In the genomic region with DNA sequence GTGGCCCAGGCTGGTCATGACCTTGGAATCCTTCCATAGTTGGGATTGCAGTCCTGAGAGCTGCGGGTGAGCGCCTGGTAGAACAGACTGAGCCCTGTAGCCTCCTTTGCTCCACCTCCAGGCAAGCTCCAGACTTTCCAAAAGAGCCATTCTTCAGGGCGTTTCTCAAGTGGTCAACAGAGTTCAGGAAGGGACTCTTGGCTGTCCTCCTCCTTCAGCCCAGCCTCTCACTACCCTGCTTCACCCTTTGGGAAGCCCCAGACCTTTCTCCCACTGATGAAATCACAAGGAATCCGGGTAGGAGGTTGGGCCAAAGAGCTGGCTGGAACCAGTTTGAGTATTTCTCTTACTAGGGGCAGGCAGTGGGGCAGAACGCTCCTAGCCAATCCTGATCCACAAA, we compare ENCODE assay signal across 11 mouse cellular contexts. TPM values are rescaled to one million over a fixed set of nuclear protein-coding genes. Genes with fewer than 3 reads are reported as not detected.
DNase-seq lines count a peak whose midpoint lies in the region; ATAC-seq and TF ChIP-seq lines count a peak whose summit lies in the region.
"Had no signal": no experiment of that assay in that cellular context is flagged by ENCODE, and none has a peak within 500 bp of the region (broad histone marks: within the 10 kb centered on the region; RNA-seq: fewer than 3 reads in every experiment).

No protein-coding gene starts in this region.

- H3K9ac ChIP-seq in forebrain, embryonic 13.5 days = no peak overlapping the region
- H3K9ac ChIP-seq in lung, embryonic 14.5 days = no peak overlapping the region
- H3K9ac ChIP-seq in midbrain, postnatal 0 days (replicated peaks; ENCODE audit: low read length, poor library complexity, severe bottlenecking) = no peak overlapping the region

- 79% methylated on average over 5 of the region's 5 CpGs for WGBS in forebrain, embryonic 10.5 days
- WGBS in forebrain, embryonic 13.5 days = 73% methylated on average over 5 of the region's 5 CpGs
- WGBS in lung, embryonic 14.5 days = 53% methylated on average over 5 of the region's 5 CpGs
- 80% methylated on average over 5 of the region's 5 CpGs for WGBS in midbrain, postnatal 0 days

- peaks cover 6% of the 10 kb centered on the region for H3K9me3 ChIP-seq in forebrain, embryonic 10.5 days
- no peaks in the 10 kb centered on the region for H3K9me3 ChIP-seq in forebrain, embryonic 13.5 days (replicated peaks)
- no peaks in the 10 kb centered on the region for H3K9me3 ChIP-seq in lung, embryonic 14.5 days (ENCODE audit: low read depth, low read length)
- no peaks in the 10 kb centered on the region for H3K9me3 ChIP-seq in midbrain, postnatal 0 days (ENCODE audit: low read length)
- H3K9me3 ChIP-seq: hindbrain, embryonic 13.5 days had no signal

- no peak for ATAC-seq in forebrain, embryonic 13.5 days
- no peak for ATAC-seq in lung, embryonic 14.5 days (ENCODE audit: insufficient read depth)
- no peak for ATAC-seq in cerebellum, adult (ENCODE audit: insufficient number of reproducible peaks, low FRiP score, low TSS enrichment)
- ATAC-seq in midbrain, postnatal 0 days (ENCODE audit: low FRiP score) = no peak

- no peak for TF ChIP-seq CTCF in lung, embryonic 14.5 days (IDR thresholded peaks at IDR 0.05; ENCODE audit: low read depth)
- TF ChIP-seq CTCF in midbrain, postnatal 0 days (IDR thresholded peaks at IDR 0.05) = no peak

- intact Hi-C loops in heart, postnatal 36 days (cut with DNase I) = loop anchor here (2.0 kb wide), 2 partner anchors 29 to 33 kb away; no protein-coding TSS in a partner anchor

- H3K27ac ChIP-seq in forebrain, embryonic 10.5 days = peak overlapping the region; percentile 91; the same call in 1 of the 2 replicates
- H3K27ac ChIP-seq in forebrain, embryonic 13.5 days = no peak overlapping the region
- no peak overlapping the region for H3K27ac ChIP-seq in lung, embryonic 14.5 days (ENCODE audit: low read depth)
- H3K27ac ChIP-seq in midbrain, postnatal 0 days (ENCODE audit: low read depth, low read length) = no peak overlapping the region
- H3K27ac ChIP-seq: hindbrain, embryonic 13.5 days had no signal

- H3K36me3 ChIP-seq in forebrain, embryonic 10.5 days (replicated peaks) = peaks cover 7% of the 10 kb centered on the region
- no peaks in the 10 kb centered on the region for H3K36me3 ChIP-seq in forebrain, embryonic 13.5 days (ENCODE audit: poor library complexity, severe bottlenecking)
- no peaks in the 10 kb centered on the region for H3K36me3 ChIP-seq in lung, embryonic 14.5 days (ENCODE audit: insufficient read depth)
- no peaks in the 10 kb centered on the region for H3K36me3 ChIP-seq in midbrain, postnatal 0 days (ENCODE audit: insufficient read depth, low read length)
- H3K36me3 ChIP-seq: hindbrain, embryonic 13.5 days had no signal

- DNase-seq in forebrain, embryonic 10.5 days (ENCODE audit: extremely low spot score, low spot score) = no peak
- peak; percentile 82 for DNase-seq in R1 (ENCODE audit: low read depth, low spot score)
- peak; percentile 41 to 52 for DNase-seq in heart, postnatal 36 days
- peak; percentile 25 for DNase-seq in lung, embryonic 14.5 days
- no peak for DNase-seq in midbrain, postnatal 0 days (ENCODE audit: low spot score)
- no peak for DNase-seq in frontal cortex, postnatal 14 days (ENCODE audit: low spot score in 2 of 2)
- DNase-seq: B cell, adult 2 months had no signal

- H3K4me1 ChIP-seq in forebrain, embryonic 10.5 days = peaks cover 41% of the 10 kb centered on the region
- peaks cover 44% of the 10 kb centered on the region for H3K4me1 ChIP-seq in forebrain, embryonic 13.5 days
- H3K4me1 ChIP-seq in lung, embryonic 14.5 days (ENCODE audit: insufficient read depth) = peaks cover 10% of the 10 kb centered on the region
- H3K4me1 ChIP-seq in midbrain, postnatal 0 days (ENCODE audit: insufficient read depth, low read length) = no peaks in the 10 kb centered on the region

- no peak overlapping the region for H3K4me3 ChIP-seq in forebrain, embryonic 10.5 days
- no peak overlapping the region for H3K4me3 ChIP-seq in forebrain, embryonic 13.5 days
- H3K4me3 ChIP-seq in lung, embryonic 14.5 days (ENCODE audit: low read depth, low read length) = no peak overlapping the region
- H3K4me3 ChIP-seq in midbrain, postnatal 0 days (ENCODE audit: low read depth, low read length) = no peak overlapping the region

- H3K4me2 ChIP-seq in forebrain, embryonic 13.5 days = no peak overlapping the region
- no peak overlapping the region for H3K4me2 ChIP-seq in lung, embryonic 14.5 days
- H3K4me2 ChIP-seq in midbrain, postnatal 0 days (ENCODE audit: low read depth, low read length, poor library complexity, severe bottlenecking) = no peak overlapping the region

- H3K27me3 ChIP-seq in forebrain, embryonic 10.5 days (ENCODE audit: poor library complexity, severe bottlenecking) = no peaks in the 10 kb centered on the region
- H3K27me3 ChIP-seq in forebrain, embryonic 13.5 days = peaks cover 3% of the 10 kb centered on the region; the same call in 1 of the 2 replicates
- H3K27me3 ChIP-seq in lung, embryonic 14.5 days (ENCODE audit: insufficient read depth, low read length) = no peaks in the 10 kb centered on the region
- H3K27me3 ChIP-seq in midbrain, postnatal 0 days (ENCODE audit: insufficient read depth, low read length) = no peaks in the 10 kb centered on the region

RNA-seq across cellular contexts. Expression of a gene that starts 1.1 kb away (rescaled TPM):
- 44.3 and 46.2 TPM in 2 replicates for polyA plus RNA-seq in forebrain, embryonic 10.5 days (2016; fragmentation: Nextera tagmentation; extraction: Ambion mirVana)
- polyA plus RNA-seq in forebrain, embryonic 13.5 days (2015; fragmentation: Nextera tagmentation; extraction: Ambion mirVana) = 16.0 and 17.1 TPM in 2 replicates
- total RNA-seq in heart, postnatal 36 days (2021) = 10 to 100 TPM; 21.3 to 22.8 TPM
- polyA plus RNA-seq in lung, embryonic 14.5 days (2014; fragmentation: Nextera tagmentation; extraction: Ambion mirVana) = 32.6 and 35.7 TPM in 2 replicates
- 15.2 and 20.1 TPM in 2 replicates for total RNA-seq in midbrain, postnatal 0 days (2014; rRNA removed)
- polyA plus RNA-seq in midbrain, postnatal 0 days (2015; fragmentation: Nextera tagmentation; extraction: Ambion mirVana) = 8.9 and 9.2 TPM in 2 replicates

RNA-seq across cellular contexts. Expression of a gene that starts 35.6 kb away (rescaled TPM):
- polyA plus RNA-seq in forebrain, embryonic 10.5 days (2016; fragmentation: Nextera tagmentation; extraction: Ambion mirVana) = 120 and 122 TPM in 2 replicates
- polyA plus RNA-seq in forebrain, embryonic 13.5 days (2015; fragmentation: Nextera tagmentation; extraction: Ambion mirVana) = 147 and 164 TPM in 2 replicates
- 10 to 100 TPM; 54.1 to 61.3 TPM for total RNA-seq in heart, postnatal 36 days (2021)
- polyA plus RNA-seq in lung, embryonic 14.5 days (2014; fragmentation: Nextera tagmentation; extraction: Ambion mirVana) = 117 and 134 TPM in 2 replicates
- 252 and 291 TPM in 2 replicates for total RNA-seq in midbrain, postnatal 0 days (2014; rRNA removed)
- polyA plus RNA-seq in midbrain, postnatal 0 days (2015; fragmentation: Nextera tagmentation; extraction: Ambion mirVana) = 156 and 165 TPM in 2 replicates

RNA-seq across cellular contexts. Expression of a gene that starts 36.5 kb away (rescaled TPM):
- polyA plus RNA-seq in forebrain, embryonic 10.5 days (2016; fragmentation: Nextera tagmentation; extraction: Ambion mirVana) = 26.3 and 27.2 TPM in 2 replicates
- polyA plus RNA-seq in forebrain, embryonic 13.5 days (2015; fragmentation: Nextera tagmentation; extraction: Ambion mirVana) = 24.0 and 28.0 TPM in 2 replicates
- total RNA-seq in heart, postnatal 36 days (2021) = 10 to 100 TPM; 47.2 to 49.1 TPM
- 27.7 and 31.9 TPM in 2 replicates for polyA plus RNA-seq in lung, embryonic 14.5 days (2014; fragmentation: Nextera tagmentation; extraction: Ambion mirVana)
- 81.4 and 85.9 TPM in 2 replicates for total RNA-seq in midbrain, postnatal 0 days (2014; rRNA removed)
- 50.0 and 53.5 TPM in 2 replicates for polyA plus RNA-seq in midbrain, postnatal 0 days (2015; fragmentation: Nextera tagmentation; extraction: Ambion mirVana)

RNA-seq across cellular contexts. Expression of a gene that starts 41.9 kb away (rescaled TPM):
- polyA plus RNA-seq in forebrain, embryonic 10.5 days (2016; fragmentation: Nextera tagmentation; extraction: Ambion mirVana) = 249 and 254 TPM in 2 replicates
- polyA plus RNA-seq in forebrain, embryonic 13.5 days (2015; fragmentation: Nextera tagmentation; extraction: Ambion mirVana) = 328 and 333 TPM in 2 replicates
- 10 to 100 TPM; 80.0 to 81.8 TPM for total RNA-seq in heart, postnatal 36 days (2021)
- polyA plus RNA-seq in lung, embryonic 14.5 days (2014; fragmentation: Nextera tagmentation; extraction: Ambion mirVana) = 287 and 295 TPM in 2 replicates
- total RNA-seq in midbrain, postnatal 0 days (2014; rRNA removed) = 516 and 573 TPM in 2 replicates
- 556 and 589 TPM in 2 replicates for polyA plus RNA-seq in midbrain, postnatal 0 days (2015; fragmentation: Nextera tagmentation; extraction: Ambion mirVana)

RNA-seq across cellular contexts. Expression of a gene that starts 58.3 kb away (rescaled TPM):
- not detected in 2 replicates for polyA plus RNA-seq in forebrain, embryonic 10.5 days (2016; fragmentation: Nextera tagmentation; extraction: Ambion mirVana)
- not detected in 2 replicates for polyA plus RNA-seq in forebrain, embryonic 13.5 days (2015; fragmentation: Nextera tagmentation; extraction: Ambion mirVana)
- not detected for total RNA-seq in heart, postnatal 36 days (2021)
- polyA plus RNA-seq in lung, embryonic 14.5 days (2014; fragmentation: Nextera tagmentation; extraction: Ambion mirVana) = not detected in 2 replicates
- total RNA-seq in midbrain, postnatal 0 days (2014; rRNA removed) = not detected in 2 replicates
- 0.21 and 0.39 TPM in 2 replicates for polyA plus RNA-seq in midbrain, postnatal 0 days (2015; fragmentation: Nextera tagmentation; extraction: Ambion mirVana)
- polyA plus RNA-seq: hindbrain, embryonic 13.5 days; spleen, adult 2 months had no signal

Comparison
In these comparisons a context has a peak if more than half of its experiments do, and no peak if none do; other contexts are left out.
1. DNase-seq: peak in R1 (single experiment), heart, postnatal 36 days (2 of 2) and lung, embryonic 14.5 days (single experiment); none in forebrain, embryonic 10.5 days (single experiment), midbrain, postnatal 0 days (single experiment) and frontal cortex, postnatal 14 days (0 of 2).